Mouse (Mus musculus) cerebellum, adult 2 months (tissue): Measurements from ENCODE around the gene Zfp229. TPM values are rescaled to one million over a fixed set of nuclear protein-coding genes. Genes with fewer than 3 reads are reported as not detected.
"Not testable (repeated sequence)": the region's sequence is repeated elsewhere in the genome, so short reads cannot be mapped to it uniquely, and the experiment has no call there.

Source experiments
- DNase-seq, 2 experiments: peaks; one replicate each; pipeline ENCODE4 v3.0.0; 2021
- H3K27ac ChIP-seq: fragments of 200-500 bp; 2 replicates; pipeline ENCODE4 v1.5.1; 2012; ENCODE audit warnings: low read length, control low read depth, inconsistent platforms; ENCODE audit not compliant: insufficient read depth
- H3K27me3 ChIP-seq: fragments of 200-500 bp; 2 replicates; pipeline ENCODE4 v1.6.1; 2012; ENCODE audit warnings: inconsistent platforms, mild to moderate bottlenecking, low read length, moderate library complexity; ENCODE audit not compliant: control insufficient read depth, insufficient read depth
- H3K4me1 ChIP-seq: fragments of 200-500 bp; 2 replicates; pipeline ENCODE4 v1.6.1; 2011; ENCODE audit warnings: low read length; ENCODE audit not compliant: control insufficient read depth, insufficient read depth
- H3K4me3 ChIP-seq: fragments of 200-500 bp; replicated peaks from 2 replicates; pipeline ENCODE3; 2011; ENCODE audit warnings: mild to moderate bottlenecking, low read depth, low read length, control low read depth; ENCODE audit not compliant: insufficient read depth
- CTCF ChIP-seq: fragments of 200-500 bp; IDR thresholded peaks from 2 replicates; pipeline ENCODE4 v1.5.1; 2011; ENCODE audit warnings: low read depth, mild to moderate bottlenecking, control low read depth, low read length, moderate library complexity, borderline replicate concordance; ENCODE audit not compliant: insufficient read depth
- POLR2A ChIP-seq: fragments of 200-500 bp; IDR thresholded peaks from 2 replicates; pipeline ENCODE4 v1.6.1; 2011; ENCODE audit warnings: low read length, control low read depth, borderline replicate concordance; ENCODE audit not compliant: insufficient read depth
- WGBS: fragments of 180-500 bp; shearing (Covaris S2); methylation state at CpG from one replicate; pipeline ENCODE4 v1.1.7; 2018; 5-methylcytosine and 5-hydroxymethylcytosine counted together
- polyA plus RNA-seq: library from polyadenylated mRNA; depleted of rRNA; stranded (reverse); fragments of >200 nt; gene quantifications from 2 replicates; pipeline ENCODE4 v1.2.3, GENCODE M21; 2012; rRNA removed

Zfp229 gene
- polyA plus RNA-seq, result 3.8 and 4.6 TPM in 2 replicates

DNA sequence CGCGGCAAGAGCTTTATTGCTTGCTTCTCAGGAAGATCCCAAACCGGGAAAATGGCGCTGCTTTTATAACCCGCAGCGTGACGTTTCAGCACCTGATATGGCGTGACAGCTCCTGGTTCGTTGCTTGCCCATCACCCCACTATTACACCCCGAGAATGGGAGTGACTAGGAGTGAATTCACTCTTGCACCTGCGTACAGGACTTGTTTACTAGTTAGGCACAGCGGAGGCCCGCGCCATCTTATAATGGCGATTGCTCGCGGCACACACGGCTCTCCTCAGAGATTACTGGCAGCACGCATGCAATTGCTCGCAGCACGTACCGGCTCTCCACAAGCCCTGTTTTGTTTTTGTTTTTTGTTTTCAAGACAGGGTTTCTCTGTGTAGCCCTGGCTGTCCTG, at the start of gene Zfp229:
TSS of gene Zfp229 (plus strand) at position 301 of the 400 bp plus-strand sequence.
- not testable (repeated sequence) for H3K4me3 ChIP-seq, H3K4me1 ChIP-seq, H3K27ac ChIP-seq, H3K27me3 ChIP-seq, DNase-seq
- WGBS, result 94% methylated on average over 15 of the region's 22 CpGs

DNA sequence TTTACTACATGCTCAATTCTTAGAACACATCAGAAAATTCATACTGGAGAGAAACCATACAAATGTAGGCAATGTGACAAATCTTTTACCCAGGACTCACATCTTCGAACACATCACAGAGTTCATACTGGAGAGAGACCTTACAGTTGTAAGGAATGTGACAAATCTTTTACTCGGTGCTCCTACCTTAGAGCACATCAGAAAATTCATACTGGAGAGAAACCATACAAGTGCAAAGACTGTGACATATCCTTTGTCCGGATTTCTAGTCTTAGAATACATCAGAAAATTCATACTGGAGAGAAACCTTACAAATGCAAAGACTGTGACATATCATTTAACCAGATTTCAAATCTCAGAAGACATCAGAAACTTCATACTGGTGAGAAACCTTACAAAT, 39.0 kb upstream of the Zfp229 start, which contains the start of gene Gm10226:
TSS of gene Gm10226 (plus strand) at position 301 of the 400 bp plus-strand sequence.
- H3K4me1 ChIP-seq, result no peaks in the 10 kb centered on the region
- TF ChIP-seq POLR2A (no peak), CTCF (no peak)
- DNase-seq, result no peak
- H3K27me3 ChIP-seq, result no peaks in the 10 kb centered on the region
- WGBS, result 95% methylated on average over 3 of the region's 3 CpGs
- H3K27ac ChIP-seq, result no peak within 1 kb of the TSS
- no peak within 1 kb of the TSS for H3K4me3 ChIP-seq

- Histone ChIP-seq H3K27me3 (no peaks in the 10 kb centered on the region), H3K27ac (no peak overlapping the region), H3K4me1 (no peaks in the 10 kb centered on the region), H3K4me3 (no peak overlapping the region)
- no peak for TF ChIP-seq POLR2A
- TF ChIP-seq CTCF, result no peak
- WGBS, result 82% methylated on average over 3 of the region's 3 CpGs
- DNase-seq, result no peak
These were observed 37.3 kb upstream of the Zfp229 start for GRCm38 (mm10) chr17:21693342-21693741.

GRCm38 (mm10) chr17:21696073-21696472, 34.5 kb upstream of the Zfp229 start:
- TF ChIP-seq CTCF (no peak), POLR2A (no peak)
- H3K4me3 ChIP-seq, result no peak overlapping the region
- no peaks in the 10 kb centered on the region for H3K27me3 ChIP-seq
- H3K27ac ChIP-seq, result no peak overlapping the region
- no peaks in the 10 kb centered on the region for H3K4me1 ChIP-seq
- no peak for DNase-seq

DNA sequence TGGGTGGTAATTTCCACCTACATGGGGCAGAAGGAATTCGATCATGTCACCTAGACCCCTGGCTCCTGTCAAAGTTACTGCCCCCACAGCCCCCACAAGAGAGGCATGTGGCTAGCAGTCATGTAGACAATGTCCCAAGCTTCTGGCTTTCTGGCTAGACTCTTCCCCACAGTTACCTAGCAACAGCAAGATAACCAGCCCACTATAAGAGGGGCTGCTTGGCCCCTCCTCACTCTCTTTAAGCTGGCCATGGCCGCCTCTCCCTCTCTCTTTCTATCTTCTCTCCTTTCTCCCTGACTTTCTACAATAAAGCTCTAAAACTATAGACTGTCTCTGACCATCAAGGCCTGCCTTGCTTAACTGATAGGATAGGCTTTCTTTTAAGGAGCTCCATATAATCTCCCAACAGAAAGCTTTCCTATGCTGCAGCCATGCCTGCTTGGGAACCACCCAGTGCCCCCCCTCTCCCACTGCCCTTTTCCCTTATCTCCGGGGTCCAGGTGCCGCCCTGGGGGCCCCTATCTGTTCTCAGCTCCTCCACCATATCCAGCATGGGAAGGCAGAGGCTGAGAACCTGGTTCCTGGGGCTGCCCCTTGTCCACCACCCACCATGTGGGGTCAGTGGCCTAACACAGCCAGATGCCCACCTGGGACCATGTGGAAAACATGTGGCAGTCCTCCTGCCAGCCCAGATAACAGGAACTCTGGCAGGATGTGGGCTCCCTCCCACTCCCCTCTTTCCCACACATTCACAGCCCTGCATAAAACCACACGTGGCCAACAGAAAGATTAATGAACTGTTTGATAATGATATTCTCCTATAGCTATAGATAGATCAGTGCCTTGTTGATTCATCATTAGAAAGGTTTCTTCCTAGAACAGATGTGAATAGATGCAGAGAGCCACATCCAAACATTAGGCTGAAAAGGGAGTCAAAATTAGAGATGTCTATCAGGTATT, 28.0 kb upstream of the Zfp229 start:
- WGBS, result 31% methylated on average over 5 of the region's 5 CpGs
- H3K4me3 ChIP-seq, result no peak overlapping the region
- H3K27me3 ChIP-seq, result no peaks in the 10 kb centered on the region
- no peaks in the 10 kb centered on the region for H3K4me1 ChIP-seq
- no peak for TF ChIP-seq POLR2A
- TF ChIP-seq CTCF, result no peak
- DNase-seq, result no peak
- H3K27ac ChIP-seq, result no peak overlapping the region

DNA sequence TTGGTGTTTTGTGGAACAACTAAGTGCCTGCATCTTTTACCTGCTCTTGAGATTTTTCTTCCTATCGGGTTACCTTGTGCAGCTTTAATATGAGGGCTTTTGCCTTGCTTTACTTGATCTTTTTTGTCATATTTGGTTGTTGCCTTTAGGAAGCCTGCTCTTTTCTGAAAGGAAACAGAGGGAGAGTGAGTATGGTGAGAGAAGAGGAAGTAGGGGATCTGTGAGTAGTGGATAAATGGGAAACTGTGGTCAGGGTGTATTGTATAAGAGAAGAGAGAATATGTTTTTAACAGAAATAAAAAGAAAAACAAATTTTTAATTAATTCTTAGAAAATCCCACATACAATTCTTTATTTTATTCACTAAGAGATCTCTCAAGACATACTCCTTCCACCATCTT, 27.2 kb upstream of the Zfp229 start:
- no peak overlapping the region for H3K27ac ChIP-seq
- 90% methylated on average over 1 of the region's 1 CpGs for whole genome bisulfite sequencing
- no peak for DNase-seq
- no peaks in the 10 kb centered on the region for H3K4me1 ChIP-seq
- TF ChIP-seq CTCF, result no peak
- TF ChIP-seq POLR2A, result no peak
- H3K4me3 ChIP-seq, result no peak overlapping the region
- H3K27me3 ChIP-seq, result no peaks in the 10 kb centered on the region

DNA sequence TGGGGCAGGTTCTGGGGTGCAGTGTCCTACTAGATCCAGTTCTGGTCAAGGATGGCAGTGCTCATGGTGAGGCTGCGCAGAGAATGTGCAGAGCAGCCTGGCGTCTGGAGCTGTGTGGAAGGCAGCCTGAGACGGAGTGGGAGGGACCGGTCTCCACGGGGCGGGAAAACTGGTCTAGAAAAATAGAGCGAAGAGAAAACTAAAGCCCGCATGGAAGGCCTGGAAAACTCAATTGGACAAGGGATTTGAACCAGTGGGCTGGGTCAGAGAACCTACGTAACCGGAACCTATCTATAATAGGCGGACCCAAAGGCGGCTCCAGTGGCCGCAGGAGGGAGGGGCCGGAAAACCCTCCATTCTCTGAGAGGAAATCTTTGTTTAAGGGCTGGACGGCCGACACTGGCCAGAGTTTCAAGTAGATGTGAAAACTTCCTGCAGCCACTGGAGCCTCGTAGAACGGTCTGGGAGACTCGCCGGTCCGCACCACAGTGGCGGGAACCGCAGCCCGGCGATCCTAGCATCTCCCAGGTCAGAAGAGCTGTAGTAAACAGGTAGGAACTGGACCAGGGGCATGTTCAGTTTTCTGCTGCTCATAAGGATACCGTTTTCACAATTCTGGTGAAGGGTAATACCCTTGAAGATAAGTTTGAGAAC, 23.1 kb upstream of the Zfp229 start, which contains the start of gene Zfp760:
TSS of gene Zfp760 (plus strand) at position 399 of the 654 bp plus-strand sequence.
- H3K27me3 ChIP-seq, result no peaks in the 10 kb centered on the region
- no peaks in the 10 kb centered on the region; the same call in 1 of the 2 replicates for H3K4me1 ChIP-seq
- DNase-seq, result peak; percentile 79 to 86
- H3K4me3 ChIP-seq, result peak within 1 kb of the TSS; percentile 82
- TF ChIP-seq CTCF (no peak), POLR2A (peak; percentile 57; the same call in 1 of the 2 replicates)
- peak within 1 kb of the TSS; percentile 71 for H3K27ac ChIP-seq
- WGBS, result under 1% methylated on average over 26 of the region's 26 CpGs

GRCm38 (mm10) chr17:21708401-21708800, 22.2 kb upstream of the Zfp229 start:
- TF ChIP-seq POLR2A (no peak), CTCF (no peak)
- Histone ChIP-seq H3K4me1 (no peaks in the 10 kb centered on the region; the same call in 1 of the 2 replicates), H3K27ac (no peak overlapping the region), H3K27me3 (no peaks in the 10 kb centered on the region), H3K4me3 (peak overlapping the region; percentile 15)
- WGBS, result 18% methylated on average over 2 of the region's 2 CpGs
- DNase-seq, result no peak
